Mouse (Mus musculus): Measurements from ENCODE around the gene Sh3rf1. TPM values are rescaled to one million over a fixed set of nuclear protein-coding genes. Genes with fewer than 3 reads are reported as not detected.

Sh3rf1 gene
- polyA plus RNA-seq (2012; rRNA removed), result 8.5 and 18.3 TPM in 2 replicates

DNA sequence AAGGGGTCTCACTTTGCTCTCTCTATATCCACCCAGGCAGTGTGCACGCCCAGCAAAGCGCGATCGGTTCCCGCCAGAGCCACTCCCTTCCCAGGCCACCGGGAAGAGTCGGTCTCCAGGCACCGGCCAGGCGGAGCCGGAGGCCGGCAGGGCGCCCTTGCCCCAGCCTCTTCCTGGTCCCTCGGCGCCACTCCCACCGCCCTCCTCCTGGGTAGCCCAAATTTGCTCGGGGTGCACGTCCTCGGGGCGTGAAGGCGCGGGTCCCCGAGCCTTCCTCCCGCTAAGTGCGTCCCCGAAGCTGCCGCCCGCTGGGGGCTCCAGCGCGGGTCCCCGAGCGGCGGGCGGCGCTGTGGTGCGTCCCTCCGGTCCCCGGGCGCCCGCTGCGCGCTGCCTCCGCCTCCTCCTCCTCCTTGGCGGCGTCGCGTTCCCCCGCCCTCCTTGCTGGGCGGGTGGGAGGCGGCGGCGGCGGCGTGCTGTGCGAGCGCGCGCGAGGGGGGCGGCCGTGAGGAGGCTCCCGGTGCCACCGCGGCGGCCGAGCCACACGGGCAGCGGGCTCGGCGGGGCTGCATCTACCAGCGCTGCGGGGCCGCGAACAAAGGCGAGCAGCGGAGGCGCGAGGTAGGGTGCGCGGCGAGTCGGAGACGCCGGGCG, at the start of gene Sh3rf1:
Gene Sh3rf1 (plus strand): TSS at position 144 of the 651 bp plus-strand sequence.
- peak within 1 kb of the TSS; percentile 80 for H3K27ac ChIP-seq (ENCODE audit: insufficient read depth, low read depth, low read length)
- peaks cover 14% of the 10 kb centered on the region; the same call in 1 of the 2 replicates for H3K4me1 ChIP-seq (ENCODE audit: control insufficient read depth, insufficient read depth, insufficient read length, low read length)
- H3K27me3 ChIP-seq (ENCODE audit: control insufficient read depth, insufficient read depth, low read length), result no peaks in the 10 kb centered on the region
- WGBS, result under 1% methylated on average over 81 of the region's 84 CpGs
- peak within 1 kb of the TSS; percentile 91 for H3K4me3 ChIP-seq (ENCODE audit: low read depth, low read length)
- TF ChIP-seq POLR2A (IDR thresholded peaks at IDR 0.05; ENCODE audit: low read depth, low read length) (peak; percentile 57), CTCF (IDR thresholded peaks at IDR 0.05; ENCODE audit: extremely low read depth, insufficient read length, insufficient replicate concordance, low read depth, low read length) (no peak)
- peaks cover 5% of the 10 kb centered on the region; the same call in 1 of the 2 replicates for H3K36me3 ChIP-seq (ENCODE audit: control insufficient read depth, insufficient read depth, low read length)

DNA sequence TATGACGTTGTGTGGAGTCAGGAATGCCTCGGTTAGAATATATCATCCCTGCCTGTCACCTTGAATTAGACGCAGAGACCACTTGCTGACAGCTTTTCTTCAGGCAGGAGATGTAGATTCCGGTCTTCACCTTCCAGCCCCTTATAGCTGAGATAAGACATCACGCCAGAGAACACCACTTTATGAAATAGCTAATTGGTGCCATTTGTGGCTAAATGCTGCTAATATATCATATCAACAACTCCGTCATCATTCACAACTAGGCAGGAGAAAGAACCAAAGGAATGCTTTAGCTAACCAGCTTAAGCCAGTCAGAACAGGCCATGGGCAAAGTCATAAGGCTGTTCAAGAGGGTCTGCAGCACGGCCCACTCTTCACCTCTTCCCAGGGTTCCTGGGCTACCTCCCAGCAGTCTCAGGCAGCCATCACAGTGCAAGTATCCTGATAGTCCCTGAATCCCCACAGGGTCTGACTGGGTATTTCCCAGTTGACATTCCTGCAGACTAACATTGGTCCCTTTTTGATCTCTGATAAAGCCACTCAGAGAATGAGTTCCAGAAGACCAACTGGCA, 49.7 kb upstream of the Sh3rf1 start:
- 95% methylated on average over 7 of the region's 7 CpGs for WGBS
- no peak for TF ChIP-seq POLR2A (IDR thresholded peaks at IDR 0.05; ENCODE audit: low read depth, low read length)
- TF ChIP-seq CTCF (IDR thresholded peaks at IDR 0.05; ENCODE audit: extremely low read depth, insufficient read length, insufficient replicate concordance, low read depth, low read length), result no peak
- Histone ChIP-seq H3K4me3 (ENCODE audit: low read depth, low read length) (no peak overlapping the region), H3K36me3 (ENCODE audit: control insufficient read depth, insufficient read depth, low read length) (no peaks in the 10 kb centered on the region), H3K27me3 (ENCODE audit: control insufficient read depth, insufficient read depth, low read length) (no peaks in the 10 kb centered on the region), H3K4me1 (ENCODE audit: control insufficient read depth, insufficient read depth, insufficient read length, low read length) (peaks cover 11% of the 10 kb centered on the region; the same call in 1 of the 2 replicates), H3K27ac (ENCODE audit: insufficient read depth, low read depth, low read length) (no peak overlapping the region)

DNA sequence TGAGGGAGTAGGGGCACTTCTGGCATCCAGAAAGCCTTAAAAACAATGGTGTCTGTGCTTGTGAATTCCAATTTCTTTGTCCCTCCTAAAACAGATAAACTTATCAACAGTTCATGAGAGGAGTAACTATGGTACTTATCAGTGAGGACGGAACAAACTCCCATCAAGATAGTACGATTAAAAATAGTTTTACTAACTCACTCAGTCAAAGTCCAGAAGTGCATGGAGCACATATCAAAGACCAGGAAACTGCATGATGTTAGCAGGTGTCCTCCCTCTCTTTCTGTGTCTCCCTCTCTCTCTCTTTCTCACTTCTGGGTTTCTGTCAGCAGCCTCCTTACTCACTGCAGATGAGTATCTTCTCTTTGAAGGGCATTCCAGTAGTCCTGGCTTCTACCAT, 47.8 kb upstream of the Sh3rf1 start:
- TF ChIP-seq POLR2A (IDR thresholded peaks at IDR 0.05; ENCODE audit: low read depth, low read length) (no peak), CTCF (IDR thresholded peaks at IDR 0.05; ENCODE audit: extremely low read depth, insufficient read length, insufficient replicate concordance, low read depth, low read length) (no peak)
- 24% methylated on average over 2 of the region's 2 CpGs for WGBS
- peak overlapping the region; percentile 76 for H3K27ac ChIP-seq (ENCODE audit: insufficient read depth, low read depth, low read length)
- peaks cover 11% of the 10 kb centered on the region; the same call in 1 of the 2 replicates for H3K4me1 ChIP-seq (ENCODE audit: control insufficient read depth, insufficient read depth, insufficient read length, low read length)
- H3K27me3 ChIP-seq (ENCODE audit: control insufficient read depth, insufficient read depth, low read length), result no peaks in the 10 kb centered on the region
- no peak overlapping the region for H3K4me3 ChIP-seq (ENCODE audit: low read depth, low read length)
- no peaks in the 10 kb centered on the region for H3K36me3 ChIP-seq (ENCODE audit: control insufficient read depth, insufficient read depth, low read length)

DNA sequence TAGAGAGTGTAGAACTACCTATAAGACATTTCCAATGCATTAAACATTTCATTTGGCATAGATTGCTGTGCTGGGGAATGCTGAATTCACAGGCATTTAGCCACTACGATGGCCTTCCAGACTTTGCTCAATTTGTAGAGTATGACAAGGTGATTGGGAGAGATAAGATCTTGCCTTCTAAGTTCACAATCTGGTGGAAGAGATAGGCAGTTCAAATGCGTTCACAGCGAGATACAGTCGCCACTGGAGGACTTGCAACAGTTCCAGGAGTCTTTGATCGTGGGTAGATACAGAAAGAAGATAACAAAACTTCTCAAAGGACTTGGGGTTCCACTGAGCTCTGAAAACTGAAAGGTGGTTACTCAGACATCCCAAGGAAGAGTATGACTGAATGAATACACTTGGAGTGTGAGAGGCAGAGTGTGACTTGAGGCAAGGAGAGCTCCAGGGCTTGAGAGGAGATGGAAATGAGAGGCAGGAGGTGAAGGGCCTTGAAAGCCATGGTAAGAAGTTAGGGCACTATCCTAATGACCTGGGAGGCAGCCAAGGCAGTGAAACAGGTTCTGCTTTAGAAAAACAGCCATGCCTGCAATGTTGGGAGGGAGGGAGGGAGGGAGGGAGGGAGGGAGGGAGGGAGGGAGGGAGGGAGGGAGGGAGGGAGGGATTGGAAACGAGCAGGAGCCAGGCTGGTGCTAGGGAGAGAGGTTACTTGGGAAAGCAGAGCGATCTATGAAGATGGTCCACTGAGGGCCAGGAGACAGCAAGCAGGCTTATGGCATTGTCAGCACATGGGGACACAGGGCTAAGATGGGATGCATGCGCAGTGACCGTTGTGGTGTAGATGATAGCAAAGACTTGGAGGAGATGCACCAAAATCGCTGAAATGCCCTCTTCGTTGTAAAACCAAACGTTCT, 45.7 kb upstream of the Sh3rf1 start:
- Histone ChIP-seq H3K27me3 (ENCODE audit: control insufficient read depth, insufficient read depth, low read length) (no peaks in the 10 kb centered on the region), H3K4me1 (ENCODE audit: control insufficient read depth, insufficient read depth, insufficient read length, low read length) (peaks cover 11% of the 10 kb centered on the region; the same call in 1 of the 2 replicates), H3K27ac (ENCODE audit: insufficient read depth, low read depth, low read length) (peak overlapping the region; percentile 58; the same call in 1 of the 2 replicates), H3K36me3 (ENCODE audit: control insufficient read depth, insufficient read depth, low read length) (no peaks in the 10 kb centered on the region), H3K4me3 (ENCODE audit: low read depth, low read length) (no peak overlapping the region)
- TF ChIP-seq CTCF (IDR thresholded peaks at IDR 0.05; ENCODE audit: extremely low read depth, insufficient read length, insufficient replicate concordance, low read depth, low read length) (no peak), POLR2A (IDR thresholded peaks at IDR 0.05; ENCODE audit: low read depth, low read length) (no peak)
- WGBS, result 54% methylated on average over 12 of the region's 12 CpGs

DNA sequence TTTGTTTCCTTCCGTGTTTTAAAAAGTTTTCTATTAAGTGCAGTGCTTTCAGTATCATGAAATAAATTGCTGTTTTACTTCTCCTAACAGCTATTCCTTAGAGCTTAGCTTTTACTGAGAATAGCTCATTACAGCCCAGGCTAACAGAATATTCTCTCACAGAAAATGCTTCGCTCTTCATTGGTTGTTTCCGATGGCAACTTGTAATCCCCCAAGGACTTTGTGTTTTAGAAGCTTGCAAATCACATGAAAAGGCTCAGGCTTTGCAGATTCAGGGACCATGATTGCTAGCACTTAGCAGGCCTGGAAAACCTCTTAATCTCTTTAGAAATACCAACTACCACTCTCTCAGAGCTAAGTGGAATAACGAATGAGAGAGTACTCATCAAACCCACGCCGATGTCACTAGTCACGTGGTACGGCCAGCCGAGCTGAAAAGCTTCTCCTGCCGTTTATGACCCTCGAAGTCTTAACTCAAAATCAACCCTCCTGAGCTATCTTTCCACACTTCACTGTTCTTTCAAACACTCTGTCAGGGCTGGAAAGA, 45.0 kb upstream of the Sh3rf1 start:
- no peaks in the 10 kb centered on the region for H3K27me3 ChIP-seq (ENCODE audit: control insufficient read depth, insufficient read depth, low read length)
- H3K4me3 ChIP-seq (ENCODE audit: low read depth, low read length), result no peak overlapping the region
- WGBS, result 92% methylated on average over 11 of the region's 11 CpGs
- no peak for TF ChIP-seq POLR2A (IDR thresholded peaks at IDR 0.05; ENCODE audit: low read depth, low read length)
- TF ChIP-seq CTCF (IDR thresholded peaks at IDR 0.05; ENCODE audit: extremely low read depth, insufficient read length, insufficient replicate concordance, low read depth, low read length), result no peak
- no peak overlapping the region for H3K27ac ChIP-seq (ENCODE audit: insufficient read depth, low read depth, low read length)
- H3K4me1 ChIP-seq (ENCODE audit: control insufficient read depth, insufficient read depth, insufficient read length, low read length), result peaks cover 11% of the 10 kb centered on the region; the same call in 1 of the 2 replicates
- H3K36me3 ChIP-seq (ENCODE audit: control insufficient read depth, insufficient read depth, low read length), result no peaks in the 10 kb centered on the region

DNA sequence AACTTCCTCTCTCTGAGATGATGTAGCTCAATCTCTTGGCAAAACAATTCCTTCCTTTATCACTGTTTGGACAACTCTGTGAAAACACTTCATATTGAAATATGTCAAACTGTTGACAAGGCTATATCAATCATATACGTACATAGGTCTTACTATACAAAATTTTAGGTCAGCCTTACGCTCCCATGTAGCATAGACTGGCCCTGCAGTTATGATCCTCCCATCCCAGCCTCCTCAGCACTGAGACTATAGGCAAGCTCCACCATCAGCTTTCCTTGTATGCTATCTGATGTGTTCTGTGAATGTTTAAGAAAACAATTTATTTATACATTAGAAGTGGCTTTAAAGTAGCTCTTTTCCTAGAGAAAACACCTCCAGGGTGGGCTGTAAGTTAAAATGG, 42.1 kb upstream of the Sh3rf1 start:
- no peak overlapping the region for H3K4me3 ChIP-seq (ENCODE audit: low read depth, low read length)
- 79% methylated on average over 2 of the region's 2 CpGs for WGBS
- peaks cover 9% of the 10 kb centered on the region; the same call in 1 of the 2 replicates for H3K4me1 ChIP-seq (ENCODE audit: control insufficient read depth, insufficient read depth, insufficient read length, low read length)
- H3K27ac ChIP-seq (ENCODE audit: insufficient read depth, low read depth, low read length), result no peak overlapping the region
- no peaks in the 10 kb centered on the region for H3K36me3 ChIP-seq (ENCODE audit: control insufficient read depth, insufficient read depth, low read length)
- TF ChIP-seq POLR2A (IDR thresholded peaks at IDR 0.05; ENCODE audit: low read depth, low read length), result no peak
- no peak for TF ChIP-seq CTCF (IDR thresholded peaks at IDR 0.05; ENCODE audit: extremely low read depth, insufficient read length, insufficient replicate concordance, low read depth, low read length)
- no peaks in the 10 kb centered on the region for H3K27me3 ChIP-seq (ENCODE audit: control insufficient read depth, insufficient read depth, low read length)
